Mouse (Mus musculus) urinary bladder, postnatal 25 days (tissue): ENCODE results near the gene Qrsl1.
"Not testable (repeated sequence)": the region's sequence is repeated elsewhere in the genome, so short reads cannot be mapped to it uniquely, and the experiment has no call there.

Source experiments
- DNase-seq: peaks from one replicate; pipeline ENCODE4 v3.0.0; 2022; ENCODE audit warnings: low spot score

Qrsl1 gene

DNA sequence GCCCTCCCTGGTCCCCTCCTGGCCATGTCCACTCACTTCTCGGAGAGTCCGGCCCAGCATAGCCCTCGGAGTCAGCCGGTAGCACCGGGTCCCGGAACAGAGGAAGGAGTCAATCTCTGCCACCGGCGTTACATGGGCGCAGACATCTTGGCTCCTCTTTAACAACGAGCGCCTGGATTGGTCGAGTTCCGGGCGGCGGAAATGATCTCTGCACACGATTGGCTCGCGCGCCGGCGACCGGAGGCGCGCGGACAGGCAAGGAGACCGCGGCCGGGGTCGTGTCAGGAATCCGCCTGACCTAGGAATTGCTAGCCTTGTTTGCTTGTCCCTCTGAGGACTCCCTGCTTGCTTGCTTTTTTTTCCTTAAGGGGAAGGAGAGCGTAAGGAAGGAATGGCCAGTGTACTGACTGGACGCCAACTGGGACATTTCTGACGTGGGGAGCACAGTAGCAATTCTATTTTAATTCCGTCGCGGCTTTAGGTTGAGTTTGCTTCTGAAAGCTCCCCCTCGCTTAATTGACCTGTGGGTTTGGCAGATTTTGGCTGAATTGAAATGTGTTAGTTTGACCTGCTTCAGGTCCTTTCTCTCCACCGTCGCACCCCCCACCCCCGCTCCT lies at the start of gene Qrsl1, which contains the start of gene Rtn4ip1:
Qrsl1 (minus strand) TSS at position 168 of the 617 bp plus-strand sequence.
Rtn4ip1 (plus strand) TSS at position 230 of the 617 bp plus-strand sequence.
- DNase-seq, result peak; percentile 92

GRCm38 (mm10) chr10:43945435-43945834 lies 43.9 kb upstream of the Qrsl1 start:
- DNase-seq, result no peak

- no peak for DNase-seq
Measured at GRCm38 (mm10) chr10:43943736-43944135, 42.2 kb upstream of the Qrsl1 start.

- no peak for DNase-seq
Measured at GRCm38 (mm10) chr10:43939136-43939662, 37.7 kb upstream of the Qrsl1 start.

DNA sequence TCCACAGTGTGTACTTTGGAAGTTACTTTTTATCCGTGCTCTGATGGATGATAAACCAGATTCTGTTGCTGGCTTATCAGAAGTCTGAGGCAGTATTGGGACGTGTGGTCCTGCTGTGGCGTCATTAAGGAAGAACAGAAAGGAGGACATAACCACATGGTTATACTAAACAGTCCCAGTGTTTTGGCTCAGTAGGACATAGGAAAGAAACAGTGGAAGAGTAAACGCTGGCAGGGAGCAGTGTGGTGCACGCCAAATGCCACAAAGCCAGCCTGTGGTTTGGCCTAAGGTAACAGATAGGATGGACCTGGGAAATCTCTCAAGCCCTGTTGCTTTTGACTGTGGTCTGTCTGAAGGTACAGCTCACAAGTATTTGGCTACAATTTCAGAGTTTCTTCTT lies 27.1 kb upstream of the Qrsl1 start:
- no peak for DNase-seq

GRCm38 (mm10) chr10:43927736-43928135 lies 26.2 kb upstream of the Qrsl1 start:
- no peak for DNase-seq

DNA sequence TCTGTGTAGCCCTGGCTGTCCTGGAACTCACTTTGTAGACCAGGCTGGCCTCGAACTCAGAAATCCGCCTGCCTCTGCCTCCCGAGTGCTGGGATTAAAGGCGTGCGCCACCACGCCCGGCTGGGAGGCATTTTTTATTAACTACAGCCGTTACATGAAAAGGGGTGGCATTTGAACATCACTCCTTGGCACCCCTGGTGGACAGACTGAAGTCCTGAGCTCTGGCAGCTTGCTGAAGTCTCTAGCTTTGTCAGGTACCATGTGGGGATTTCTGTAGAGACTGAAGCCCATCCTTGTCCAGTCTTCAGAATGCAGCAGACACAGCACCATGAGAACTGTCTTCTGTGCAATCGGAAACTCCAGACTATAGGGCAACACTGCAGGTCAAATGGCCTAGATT lies 24.2 kb upstream of the Qrsl1 start:
- not testable (repeated sequence) for DNase-seq

GRCm38 (mm10) chr10:43923096-43923495 lies 21.6 kb upstream of the Qrsl1 start:
- no peak for DNase-seq

- peak; percentile 83 for DNase-seq
Measured at GRCm38 (mm10) chr10:43918696-43919608, 17.4 kb upstream of the Qrsl1 start.

- no peak for DNase-seq
Measured at GRCm38 (mm10) chr10:43916737-43917136, 15.2 kb upstream of the Qrsl1 start.

DNA sequence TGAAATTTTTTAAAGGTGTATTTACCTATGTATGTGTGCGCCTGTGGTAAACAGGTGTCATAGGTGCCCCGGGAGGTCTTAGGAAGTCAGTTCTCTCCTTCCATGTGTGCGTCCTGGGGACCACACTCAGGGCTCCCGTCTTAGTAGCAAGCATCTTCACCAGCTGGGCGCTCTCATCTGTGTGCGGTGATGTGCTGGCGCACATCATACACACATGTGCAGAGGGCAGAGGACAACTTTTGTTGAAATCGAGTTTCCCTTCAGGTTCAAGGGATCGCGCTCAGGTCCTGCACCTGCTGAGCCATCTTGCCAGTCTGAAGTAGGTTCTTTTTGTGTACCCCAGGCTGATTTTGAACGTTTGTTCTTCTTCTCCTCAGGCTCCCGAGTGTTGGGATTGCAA lies 14.6 kb upstream of the Qrsl1 start:
- DNase-seq, result no peak

DNA sequence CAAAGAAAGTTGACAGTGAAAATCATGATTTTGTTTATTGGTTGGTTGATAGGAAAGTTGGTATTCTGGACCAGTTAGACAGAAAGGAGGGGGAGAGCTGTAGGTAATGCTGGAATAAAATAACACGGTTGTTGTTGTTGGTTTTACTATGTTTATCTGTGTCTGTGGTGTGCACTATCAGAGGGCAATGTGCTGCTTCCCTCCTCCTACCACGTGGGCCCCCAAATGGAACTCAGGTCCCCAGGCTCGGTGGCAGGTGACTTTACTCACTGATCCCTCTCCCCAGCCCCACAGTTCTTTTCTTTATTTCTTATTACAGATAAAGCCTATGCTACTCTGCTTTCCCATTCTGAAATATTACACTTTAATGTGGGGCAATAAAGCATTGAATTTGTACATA lies 10.7 kb upstream of the Qrsl1 start:
- no peak for DNase-seq

- DNase-seq, result no peak
Measured at GRCm38 (mm10) chr10:43910873-43911142, 9.3 kb upstream of the Qrsl1 start.

DNA sequence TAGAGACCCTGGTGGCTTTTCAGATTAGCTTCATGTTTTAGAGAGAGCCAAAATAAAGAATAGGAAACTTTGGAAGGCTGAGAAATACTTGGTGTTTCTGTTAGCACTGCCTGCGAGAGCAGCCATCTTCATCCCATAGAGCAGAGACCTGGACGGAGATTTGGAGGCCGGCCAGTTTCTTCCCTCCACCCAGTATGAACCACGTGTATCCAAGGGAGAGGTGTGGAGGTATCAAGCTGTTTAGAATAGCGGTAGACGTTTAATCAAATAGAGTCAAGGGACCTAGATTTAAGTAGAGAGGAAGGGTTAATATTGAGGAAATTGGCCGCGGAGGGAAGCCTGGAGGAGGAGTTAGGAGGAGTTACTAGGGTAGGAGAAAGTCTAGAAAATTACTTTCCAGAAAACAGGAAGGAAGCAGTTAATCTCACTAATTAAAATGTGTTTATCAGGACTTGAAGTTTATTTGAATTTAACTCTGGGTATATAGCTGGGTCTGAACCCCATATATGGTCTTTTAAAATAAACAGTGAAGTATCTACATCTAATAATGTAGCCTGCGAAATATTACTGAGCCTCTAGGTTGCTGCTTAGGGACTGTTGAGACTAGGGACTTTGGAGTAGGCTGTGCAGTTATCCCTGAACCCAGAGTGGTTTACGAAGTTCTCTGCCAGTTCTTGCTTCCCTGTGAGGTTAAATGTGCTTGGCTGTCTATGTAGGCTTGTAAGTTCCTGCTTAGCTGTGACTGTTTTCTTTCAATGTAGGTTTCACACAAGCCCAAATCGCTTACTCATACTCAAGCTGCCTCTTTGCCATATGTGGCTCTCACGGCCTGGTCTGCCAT lies 8.7 kb upstream of the Qrsl1 start:
- DNase-seq, result no peak

DNA sequence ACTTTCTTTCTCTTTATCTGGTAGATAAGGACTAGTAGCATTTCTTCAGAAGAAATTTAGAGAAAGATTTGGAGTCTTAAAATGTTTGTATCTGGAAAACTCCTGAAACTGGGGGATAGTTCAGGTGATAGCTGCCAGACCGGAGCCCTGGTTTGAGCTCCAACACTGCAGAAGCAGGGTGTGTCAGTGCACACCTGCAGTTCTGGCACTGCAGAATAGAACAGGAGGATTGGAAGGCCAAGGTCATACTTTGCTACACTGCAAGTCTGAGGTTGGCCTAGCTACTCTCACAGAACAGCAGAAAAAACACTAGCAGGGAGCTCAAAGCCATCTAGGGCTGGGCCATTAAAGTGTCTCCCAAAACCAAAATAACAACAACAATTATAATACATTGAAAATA lies 3.0 kb upstream of the Qrsl1 start:
- DNase-seq, result no peak

DNA sequence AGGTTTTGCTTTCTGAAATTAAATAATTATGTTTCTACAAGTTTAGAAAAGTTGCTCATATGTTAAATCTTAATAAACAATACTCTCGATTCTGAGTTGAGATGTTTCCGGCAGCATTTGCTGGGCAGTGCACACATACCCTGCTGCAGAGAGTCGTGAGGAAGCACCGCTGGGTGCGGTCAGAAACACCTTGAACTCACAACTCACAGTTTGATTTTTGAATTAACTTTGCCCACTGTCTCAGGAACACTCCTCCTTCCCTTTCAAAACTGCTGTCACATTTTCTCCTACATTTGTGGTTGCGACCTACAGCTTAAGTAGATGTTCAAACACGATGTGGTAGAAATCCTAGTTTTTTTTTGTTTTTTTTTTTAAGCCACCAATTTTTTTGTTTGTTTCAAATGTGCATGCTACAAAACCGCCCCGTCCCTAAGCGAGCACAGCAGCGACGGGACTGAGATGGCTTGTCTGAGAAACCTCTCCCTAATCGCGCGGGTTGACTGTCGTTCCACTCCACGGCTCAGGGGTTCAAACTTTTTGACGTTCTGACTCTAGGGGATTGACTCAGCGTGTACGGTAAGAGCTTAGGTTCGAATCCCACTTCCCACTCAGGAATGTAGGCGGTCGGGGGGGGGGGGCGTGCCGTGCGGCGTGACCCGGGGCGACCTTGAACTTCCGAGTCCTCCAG lies 518 bp downstream of the Qrsl1 start:
- DNase-seq, result no peak

DNA sequence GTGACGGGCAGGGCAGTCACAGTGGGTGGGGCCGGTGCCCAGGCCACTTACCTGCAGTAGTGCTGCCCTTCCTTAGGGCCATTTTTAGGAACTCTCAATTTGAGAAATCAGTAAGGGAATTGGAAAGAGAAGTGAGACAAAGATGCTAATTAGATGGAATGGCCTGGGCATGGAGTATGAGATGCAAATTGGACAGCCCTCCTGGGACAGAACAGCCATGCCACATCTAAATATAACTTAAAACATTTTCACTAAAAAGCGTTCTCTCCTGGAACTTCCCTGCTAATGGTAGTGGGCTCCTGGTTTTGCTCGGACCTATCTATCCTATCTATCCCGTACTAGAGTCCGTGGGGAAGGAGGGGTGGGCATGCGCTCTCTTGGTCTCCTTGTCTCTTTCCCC lies 3.3 kb downstream of the Qrsl1 start:
- no peak for DNase-seq

DNA sequence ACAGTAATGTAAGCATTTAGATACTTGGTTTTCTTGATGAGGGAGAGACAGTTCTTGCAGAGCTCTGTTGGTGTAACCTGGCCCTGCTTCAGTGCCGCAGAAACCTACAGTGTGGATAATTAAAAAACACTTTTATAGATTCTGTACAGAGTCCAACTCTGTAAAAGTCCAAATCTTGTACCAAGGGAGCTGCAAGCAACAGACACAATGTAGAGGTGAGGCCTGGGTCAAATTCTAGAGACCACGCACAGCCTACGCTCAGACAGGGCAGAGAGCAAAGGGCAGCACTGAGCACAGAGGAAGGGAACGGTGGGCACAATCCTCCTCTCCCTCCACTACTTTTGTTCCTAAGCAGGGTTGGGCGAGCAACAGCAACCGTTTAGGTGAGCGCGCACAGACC lies 5.5 kb downstream of the Qrsl1 start:
- no peak for DNase-seq

DNA sequence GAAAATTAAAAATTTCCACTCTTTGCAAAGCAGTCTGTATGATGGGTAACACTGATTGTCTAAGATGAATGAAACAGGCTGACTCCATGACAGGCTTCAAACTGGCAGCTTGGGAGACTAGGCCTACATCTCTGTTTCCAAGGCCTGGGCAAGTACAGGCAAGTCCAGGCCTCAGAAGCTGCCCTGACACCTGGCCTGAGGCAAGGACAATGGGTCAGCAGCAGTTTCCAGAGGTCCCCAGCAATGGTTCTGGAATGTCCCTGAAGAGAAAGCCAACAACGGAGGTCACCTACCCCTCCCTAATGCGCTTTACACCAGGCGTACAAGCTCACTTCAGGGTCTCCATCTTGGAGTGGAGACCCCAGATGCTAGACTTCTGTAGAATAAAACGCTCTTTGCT lies 8.6 kb downstream of the Qrsl1 start:
- no peak for DNase-seq

DNA sequence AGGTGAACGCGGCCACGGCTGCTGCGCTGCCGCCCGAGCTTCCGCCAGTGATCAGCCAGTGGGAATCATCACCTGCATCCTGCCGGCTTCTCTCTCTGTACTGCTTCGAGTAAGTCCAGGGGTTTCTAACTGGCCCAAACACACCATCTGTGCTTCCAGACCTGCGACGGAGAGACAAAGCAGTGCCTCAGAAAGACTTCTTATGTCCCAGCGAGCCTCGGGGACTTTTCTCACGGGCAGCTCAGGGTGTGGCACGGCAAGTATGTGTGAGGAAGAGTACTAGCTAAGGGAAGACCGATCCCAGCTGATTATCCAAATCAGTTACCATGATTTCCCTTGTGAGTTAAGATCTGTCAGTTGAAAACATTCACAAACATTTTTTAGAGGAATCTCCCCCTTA lies 12.6 kb downstream of the Qrsl1 start:
- DNase-seq, result no peak

DNA sequence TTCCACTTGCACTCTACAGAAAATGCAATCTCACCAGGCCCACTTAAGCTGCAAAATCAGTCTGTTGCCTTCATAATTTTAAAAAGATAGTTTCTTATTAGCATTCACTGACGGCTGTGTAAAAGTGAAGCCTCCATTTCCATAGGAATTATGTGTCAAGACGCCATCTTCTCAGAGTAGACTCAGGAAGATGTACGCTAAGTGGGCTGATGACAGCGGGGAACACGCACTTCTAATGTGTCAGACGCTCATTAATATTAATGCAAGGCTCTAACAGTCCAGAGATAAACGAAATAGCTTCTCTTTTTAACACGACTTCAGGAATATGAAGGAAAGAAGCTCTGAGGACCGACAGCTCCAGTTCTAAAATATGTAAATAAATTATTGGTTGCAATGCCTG lies 13.9 kb downstream of the Qrsl1 start:
- no peak for DNase-seq

- no peak for DNase-seq
Measured at GRCm38 (mm10) chr10:43871458-43871857, 30.1 kb downstream of the Qrsl1 start.
